Mouse (Mus musculus): ENCODE data around the gene C330021F23Rik. TPM values are rescaled to one million over a fixed set of nuclear protein-coding genes. Genes with fewer than 3 reads are reported as not detected.
A peak's percentile ranks its signal among the peaks of the same experiment; 100 is the strongest.

Gene C330021F23Rik
- total RNA-seq, 2 experiments from 2014 or later: not detected

DNA sequence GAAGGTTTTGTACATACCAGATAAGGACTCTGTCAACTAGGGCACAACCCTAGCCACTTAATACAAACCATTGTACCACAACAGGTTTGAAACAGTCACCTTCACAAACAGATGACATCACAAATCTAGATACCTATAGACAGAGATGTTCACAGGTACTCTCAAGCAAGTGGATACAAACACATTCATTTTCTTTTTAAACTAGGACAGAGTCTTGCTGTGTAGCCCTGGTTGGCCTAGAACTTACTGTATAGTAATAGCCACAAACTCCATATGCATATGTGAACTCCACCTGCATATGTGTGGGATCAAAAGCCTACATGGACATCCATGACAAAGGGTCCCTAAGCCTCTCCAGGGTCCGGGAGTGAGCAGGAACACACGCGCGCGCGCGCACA lies 19.2 kb downstream of the C330021F23Rik start, which contains the start of gene Camsap3:
Gene Camsap3, plus strand, starts transcription at position 301 of the 398 bp plus-strand sequence.
- no peak for DNase-seq
- intact Hi-C loops (cut with DNase I): no loop called here

DNA sequence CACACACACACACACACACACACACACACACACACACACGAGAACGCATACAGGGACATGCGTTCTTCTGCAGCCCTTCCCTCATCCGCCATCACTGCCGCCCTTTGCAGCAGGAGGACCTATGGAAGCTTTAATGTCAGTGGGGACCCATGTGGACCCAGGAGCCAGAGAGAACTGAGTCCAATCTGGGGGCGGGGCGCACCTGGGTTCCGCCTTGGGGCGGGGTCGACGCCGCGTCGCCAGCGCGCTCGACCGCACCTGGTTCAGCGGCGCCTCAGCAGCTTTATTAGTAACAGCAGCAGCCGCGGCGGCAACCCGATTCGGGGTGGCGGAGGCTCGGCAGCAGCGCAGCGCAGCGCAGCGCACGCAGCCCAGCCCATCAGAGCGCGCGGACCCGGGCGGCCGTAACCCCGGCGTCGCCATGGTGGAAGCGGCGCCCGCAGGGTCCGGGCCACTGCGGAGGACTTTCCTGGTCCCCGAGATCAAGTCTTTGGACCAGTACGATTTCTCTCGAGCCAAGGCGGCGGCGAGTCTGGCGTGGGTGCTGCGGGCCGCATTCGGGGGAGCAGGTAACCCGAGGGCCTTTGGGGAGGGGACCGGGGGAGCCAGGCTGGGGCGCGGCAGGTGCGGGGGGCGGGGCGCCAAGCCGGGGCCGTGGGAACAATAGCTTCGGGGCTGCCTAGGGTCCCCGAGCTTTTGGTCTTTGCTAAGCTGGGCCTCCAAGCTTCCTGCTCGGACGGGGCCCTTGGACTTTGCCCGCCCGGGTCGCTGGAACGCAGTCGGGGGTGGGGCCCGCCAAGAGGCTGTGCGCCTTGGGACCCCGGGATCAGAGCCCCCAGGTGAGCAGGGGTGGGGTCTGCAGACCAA lies 19.8 kb downstream of the C330021F23Rik start:
- intact Hi-C loops (cut with DNase I): no loop called here
- DNase-seq: no peak

DNA sequence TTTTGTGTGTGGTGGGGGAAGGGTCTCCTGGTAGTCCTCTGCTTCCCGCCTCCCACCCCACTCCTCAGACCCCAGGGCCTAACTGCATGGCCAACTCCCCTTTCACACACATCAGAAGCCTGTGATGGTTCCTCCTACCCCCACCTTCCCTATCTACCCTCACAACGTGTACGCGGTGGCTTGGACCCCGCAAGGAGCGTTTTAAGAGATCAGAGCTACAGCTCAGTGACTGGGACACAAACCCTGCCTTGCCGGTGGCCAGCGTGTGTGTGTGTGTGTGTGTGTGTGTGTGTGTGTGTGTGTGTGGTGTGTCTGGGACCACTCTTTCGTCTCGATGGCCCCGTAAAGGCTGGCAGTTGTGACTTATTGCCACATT lies 20.5 kb downstream of the C330021F23Rik start:
- intact Hi-C loops (cut with DNase I): no loop called here
- no peak for DNase-seq

DNA sequence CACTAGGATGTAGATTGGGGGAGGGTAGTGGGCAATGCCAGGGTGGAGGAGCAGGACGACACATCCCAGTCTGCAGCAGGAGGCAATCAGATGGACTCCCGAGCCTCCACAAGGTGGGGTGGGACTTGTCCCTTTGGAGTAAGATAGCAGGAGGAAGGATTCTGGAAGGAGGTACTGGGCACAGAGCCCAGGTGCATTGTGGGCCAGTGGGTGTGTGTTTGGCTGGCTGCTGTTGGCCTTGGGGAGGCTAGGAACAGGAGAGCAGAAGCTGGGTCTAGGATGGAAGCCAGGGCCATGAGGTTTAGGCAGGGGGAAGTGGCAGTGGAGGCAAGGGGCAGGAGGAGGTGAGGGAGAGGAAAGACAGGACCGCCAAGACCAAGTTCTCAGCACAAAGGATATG lies 25.7 kb downstream of the C330021F23Rik start:
- intact Hi-C loops (cut with DNase I): no loop called here
- DNase-seq: no peak

DNA sequence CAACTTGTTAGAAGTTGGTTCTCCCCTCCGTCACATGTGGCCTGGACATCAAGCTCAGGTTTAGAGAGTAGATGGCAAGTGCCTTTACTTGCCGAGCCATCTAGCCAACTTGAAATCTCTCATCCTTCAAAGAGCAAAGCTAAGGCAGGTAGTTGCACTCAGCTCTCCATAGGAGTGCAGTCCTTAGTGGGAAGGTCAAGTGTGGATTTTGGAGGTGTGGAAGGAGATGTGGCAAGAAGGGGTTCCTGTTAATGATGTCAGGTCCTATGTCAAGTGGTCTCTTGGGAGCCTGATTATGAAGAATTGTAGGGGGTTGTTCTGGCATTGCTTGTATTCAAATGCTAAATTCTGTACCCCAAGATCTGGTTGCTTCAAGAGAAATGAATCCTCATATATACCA lies 26.7 kb downstream of the C330021F23Rik start:
- intact Hi-C loops (cut with DNase I): no loop called here
- DNase-seq: no peak

DNA sequence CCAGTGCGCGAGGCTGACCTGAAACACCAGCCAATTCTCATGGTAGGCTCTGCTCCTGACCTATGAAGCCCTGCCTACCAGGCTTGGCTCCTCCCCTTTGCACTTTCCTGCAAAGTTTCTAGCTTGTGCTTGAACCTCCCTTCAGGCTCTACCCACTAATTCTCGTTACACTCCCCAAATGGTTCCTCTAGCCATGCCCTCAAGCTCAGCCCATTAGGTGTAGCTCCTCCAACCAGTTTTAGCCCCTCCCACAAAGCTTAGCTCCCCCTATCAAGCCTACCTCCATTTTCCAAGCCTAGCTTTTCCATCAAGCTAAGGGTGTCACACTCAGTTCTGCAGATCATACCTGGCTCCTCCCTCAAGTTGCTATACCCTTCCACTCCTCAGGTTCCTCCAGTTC lies 30.3 kb downstream of the C330021F23Rik start:
- intact Hi-C loops (cut with DNase I): no loop called here
- DNase-seq: no peak

DNA sequence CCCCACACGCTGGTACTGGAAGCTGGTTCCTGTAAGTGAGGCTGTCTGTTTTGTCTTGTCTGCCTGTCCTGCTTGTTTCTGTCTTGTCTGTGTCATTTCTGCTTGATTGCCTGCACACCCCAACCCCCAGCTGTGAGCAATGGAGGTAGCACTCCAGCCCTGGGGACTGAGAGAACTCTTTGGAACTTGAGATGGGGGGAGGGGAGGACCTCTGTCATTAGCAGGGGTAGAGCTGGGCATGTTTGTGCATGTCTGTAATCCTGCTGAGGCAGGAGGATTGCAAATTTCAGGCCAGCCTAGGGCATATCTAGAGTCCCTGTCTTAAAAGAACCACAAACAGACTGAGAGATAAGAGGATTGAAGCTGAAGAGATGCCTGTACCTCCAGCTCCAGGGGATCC lies 31.4 kb downstream of the C330021F23Rik start:
- intact Hi-C loops (cut with DNase I): no loop called here
- no peak for DNase-seq

DNA sequence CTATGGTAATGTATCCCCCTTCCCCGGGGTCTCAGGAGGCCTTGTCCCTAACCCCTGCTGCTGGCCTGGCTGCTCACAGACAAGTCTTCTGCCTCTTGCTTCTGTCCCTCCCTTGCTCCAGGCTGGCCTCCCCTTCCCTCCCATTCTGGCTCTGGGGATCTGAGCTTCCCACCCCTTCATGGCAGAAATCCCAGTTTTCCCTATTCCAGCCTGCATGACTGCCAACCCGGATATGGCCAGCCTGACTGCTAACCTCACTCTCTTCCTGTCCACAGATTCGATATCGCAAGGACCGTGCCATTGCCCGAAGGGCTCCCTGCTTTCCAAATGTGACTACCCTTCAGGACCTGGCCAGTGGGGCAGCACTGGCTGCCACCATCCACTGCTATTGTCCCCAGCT lies 32.6 kb downstream of the C330021F23Rik start:
- intact Hi-C loops (cut with DNase I): no loop called here
- DNase-seq: peak; percentile 39 to 54

DNA sequence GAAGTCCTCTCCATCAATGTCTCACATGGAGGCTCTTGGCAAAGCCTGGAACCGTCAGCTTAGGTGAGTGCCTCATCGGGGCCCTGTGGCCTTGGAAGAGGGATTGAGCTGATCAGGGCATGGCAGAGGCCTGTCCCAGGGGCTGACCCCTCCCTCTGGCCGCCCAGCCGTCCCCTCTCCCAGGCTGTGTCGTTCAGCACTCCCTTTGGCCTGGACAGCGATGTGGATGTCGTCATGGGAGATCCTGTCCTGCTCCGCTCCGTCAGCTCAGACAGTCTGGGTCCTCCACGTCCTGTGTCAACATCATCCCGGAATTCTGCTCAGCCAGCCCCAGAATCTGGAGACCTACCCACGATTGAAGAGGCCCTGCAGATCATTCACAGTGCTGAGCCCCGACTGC lies 35.6 kb downstream of the C330021F23Rik start:
- intact Hi-C loops (cut with DNase I): no loop called here
- no peak for DNase-seq

DNA sequence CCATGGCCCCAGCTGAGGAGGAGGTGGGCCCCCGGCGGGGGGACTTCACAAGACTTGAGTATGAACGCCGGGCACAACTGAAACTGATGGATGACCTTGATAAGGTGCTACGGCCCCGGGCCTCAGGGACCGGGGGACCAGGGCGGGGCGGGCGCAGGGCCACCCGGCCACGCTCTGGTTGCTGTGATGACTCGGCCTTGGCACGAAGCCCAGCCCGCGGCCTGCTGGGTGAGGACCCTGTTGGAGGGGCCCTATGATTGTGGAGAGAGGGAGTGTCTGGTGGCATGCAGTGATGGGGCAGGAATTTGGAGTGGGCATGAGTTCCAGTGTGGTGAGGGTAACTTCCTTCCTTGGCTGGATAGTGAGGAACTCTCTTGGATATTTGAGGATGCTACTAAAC lies 38.8 kb downstream of the C330021F23Rik start:
- intact Hi-C loops (cut with DNase I): no loop called here

DNA sequence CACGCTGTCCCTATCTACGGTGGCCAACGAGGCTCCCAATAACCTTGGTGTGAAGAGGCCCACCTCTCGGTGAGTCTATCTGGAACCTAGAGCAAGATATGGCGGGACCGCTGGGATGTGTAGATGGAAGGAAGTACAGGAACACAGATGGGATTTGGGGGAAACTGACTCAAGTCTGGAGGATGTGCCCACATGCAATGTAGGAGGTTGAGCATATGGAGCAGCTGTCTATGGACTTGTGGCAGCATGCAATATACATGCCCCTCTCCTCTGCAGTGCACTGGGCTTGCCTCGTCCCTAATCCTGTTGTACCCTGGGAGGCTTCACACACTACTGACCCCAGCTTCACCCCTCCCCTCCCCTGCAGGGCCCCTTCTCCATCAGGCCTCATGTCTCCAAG lies 40.0 kb downstream of the C330021F23Rik start:
- intact Hi-C loops (cut with DNase I): no loop called here

More for the DNA sequence above, 38.8 kb downstream of the C330021F23Rik start:
- DNase-seq: no peak

DNA sequence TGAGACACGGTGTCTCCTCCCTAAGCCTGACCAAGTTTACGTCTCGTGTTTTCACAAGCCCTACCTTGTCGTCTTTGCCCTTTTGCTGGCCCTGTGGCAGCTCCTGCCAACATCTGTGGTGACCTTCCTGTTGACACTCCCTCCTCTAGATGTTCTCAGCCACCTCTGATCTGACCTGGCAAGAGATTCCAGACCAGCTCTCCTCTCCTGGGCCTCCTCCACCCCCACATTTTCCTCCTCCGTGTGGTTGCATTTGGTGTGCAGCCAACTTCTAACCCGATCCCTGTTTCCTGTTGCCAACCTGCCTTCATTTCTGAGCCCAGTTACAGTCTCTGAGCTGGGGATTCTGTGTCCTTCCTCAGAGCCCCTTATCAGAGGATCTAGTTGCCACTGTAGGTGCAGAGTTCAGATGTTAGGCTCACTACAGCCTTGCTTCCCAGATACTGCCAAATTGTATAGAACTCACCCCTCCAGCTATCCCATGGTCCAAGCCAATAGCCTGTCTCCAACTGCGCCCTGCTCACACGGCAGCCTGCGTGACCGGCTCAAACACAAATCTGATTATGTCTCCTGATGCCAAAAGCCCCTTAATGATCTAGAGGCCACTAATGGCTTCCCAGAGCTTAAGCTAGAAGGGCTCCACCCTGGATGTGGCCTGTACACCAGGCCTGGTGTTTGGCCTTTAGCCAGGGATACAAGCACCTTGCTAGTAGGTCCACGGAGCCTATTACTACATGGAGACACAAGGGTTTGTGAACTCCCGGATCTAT lies 41.4 kb downstream of the C330021F23Rik start:
- intact Hi-C loops (cut with DNase I): no loop called here
- no peak for DNase-seq

More for the DNA sequence above, 40.0 kb downstream of the C330021F23Rik start:
- no peak for DNase-seq

DNA sequence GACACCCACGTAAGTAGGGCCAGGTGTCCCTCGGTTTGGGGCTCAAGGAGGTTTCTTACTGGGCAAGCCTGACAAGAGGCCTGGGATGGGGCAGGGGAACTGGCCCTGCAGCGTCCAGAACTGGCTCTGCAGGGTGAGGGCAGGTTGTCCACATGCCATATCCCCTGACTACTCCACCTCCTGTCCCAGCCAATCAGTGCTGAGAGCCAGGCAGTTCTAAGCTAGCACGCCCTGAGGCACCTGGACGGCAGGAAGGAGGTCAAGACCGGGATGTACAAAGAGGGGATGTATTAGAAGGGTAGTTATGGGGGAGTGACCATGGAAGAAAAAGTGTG lies 42.0 kb downstream of the C330021F23Rik start:
- DNase-seq: no peak
- intact Hi-C loops (cut with DNase I): no loop called here

DNA sequence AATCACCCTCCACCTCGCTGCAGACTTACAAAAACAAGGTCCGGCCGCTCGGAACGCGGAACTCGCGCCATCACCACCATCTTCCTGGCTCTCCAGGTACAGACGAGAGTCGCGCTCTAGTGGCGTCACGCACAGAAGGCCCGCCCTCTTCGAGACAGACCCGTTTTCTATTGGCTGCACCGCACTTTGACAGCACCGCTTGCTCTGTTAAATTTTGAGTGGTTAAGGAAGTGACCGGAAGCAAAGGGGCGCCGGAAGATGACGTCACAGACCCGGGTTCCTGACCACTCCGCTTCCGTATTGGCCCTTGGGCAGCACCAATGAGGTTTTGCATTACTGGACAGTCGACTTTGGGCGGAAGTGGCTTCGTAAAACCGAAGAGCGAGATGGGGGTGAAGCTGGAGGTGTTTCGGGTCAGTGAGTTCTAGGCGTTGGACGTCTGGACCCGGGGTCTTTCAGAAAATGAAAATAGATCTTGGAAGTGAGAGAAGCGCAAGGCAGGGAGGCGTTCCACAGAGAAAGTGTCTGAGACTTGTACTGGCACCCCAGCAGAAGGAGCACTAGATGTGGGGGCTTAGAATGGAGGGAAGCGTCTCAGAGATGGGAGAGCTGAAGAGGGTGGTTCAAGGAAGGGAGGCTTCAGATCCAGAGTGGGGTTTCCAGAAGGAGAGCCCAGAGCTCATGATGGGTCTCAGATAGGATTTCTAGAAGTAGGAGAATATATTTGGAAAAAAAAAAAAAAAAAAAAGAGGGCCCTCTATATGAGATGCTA lies 53.6 kb downstream of the C330021F23Rik start, which contains the start of the genes Xab2 and Pet100:
Gene Xab2, minus strand, starts transcription at position 118 of the 772 bp plus-strand sequence.
Gene Pet100, plus strand, starts transcription at position 350 of the 772 bp plus-strand sequence.
- peak; percentile 97 for DNase-seq
- intact Hi-C loops (cut with DNase I): no loop called here

DNA sequence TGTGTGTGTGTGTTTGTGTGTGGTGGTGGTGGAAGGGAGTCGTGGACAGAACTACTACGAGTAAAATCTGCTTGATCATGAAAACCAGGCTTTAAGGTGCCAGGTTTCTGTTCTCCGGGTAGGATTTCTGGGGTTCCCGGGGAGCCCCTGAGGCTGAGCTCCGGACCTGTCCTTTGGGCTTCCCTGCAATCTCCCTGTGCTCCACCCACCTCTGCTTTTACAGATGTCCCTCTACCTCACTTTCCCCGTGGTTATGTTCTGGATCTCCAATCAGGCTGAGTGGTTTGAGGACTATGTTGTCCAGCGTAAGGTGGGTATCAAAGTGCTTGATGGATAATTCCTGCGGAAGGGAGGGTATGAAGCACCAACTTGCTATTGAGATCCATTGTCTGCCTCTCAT lies 54.3 kb downstream of the C330021F23Rik start:
- DNase-seq: no peak
- intact Hi-C loops (cut with DNase I): no loop called here

DNA sequence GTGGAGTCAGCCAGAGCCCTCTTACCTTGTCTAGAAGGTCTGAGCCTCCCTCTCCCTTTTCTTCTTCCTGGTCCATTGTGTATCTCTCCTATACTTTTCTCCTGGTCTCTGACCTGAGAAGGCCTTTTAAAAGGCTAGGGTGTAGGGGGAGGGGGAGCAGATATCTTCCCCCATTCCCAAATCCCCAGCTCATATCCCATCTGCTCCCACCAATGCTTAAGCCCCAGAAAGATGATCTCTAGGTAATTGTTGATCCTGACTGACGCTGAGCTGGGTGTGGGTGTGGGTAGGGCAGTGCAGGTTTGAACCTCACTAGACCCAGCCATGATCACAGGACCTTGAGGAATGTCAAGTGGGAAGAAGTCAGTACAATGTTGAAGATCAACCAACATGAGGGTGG lies 57.7 kb downstream of the C330021F23Rik start, which contains the start of gene Pcp2:
Gene Pcp2, minus strand, starts transcription at position 101 of the 400 bp plus-strand sequence.
- intact Hi-C loops (cut with DNase I): loop anchor here (5.0 kb wide), 1 partner anchor 47 kb away; the partner anchor contains the start of gene Fcor
- no peak for DNase-seq

DNA sequence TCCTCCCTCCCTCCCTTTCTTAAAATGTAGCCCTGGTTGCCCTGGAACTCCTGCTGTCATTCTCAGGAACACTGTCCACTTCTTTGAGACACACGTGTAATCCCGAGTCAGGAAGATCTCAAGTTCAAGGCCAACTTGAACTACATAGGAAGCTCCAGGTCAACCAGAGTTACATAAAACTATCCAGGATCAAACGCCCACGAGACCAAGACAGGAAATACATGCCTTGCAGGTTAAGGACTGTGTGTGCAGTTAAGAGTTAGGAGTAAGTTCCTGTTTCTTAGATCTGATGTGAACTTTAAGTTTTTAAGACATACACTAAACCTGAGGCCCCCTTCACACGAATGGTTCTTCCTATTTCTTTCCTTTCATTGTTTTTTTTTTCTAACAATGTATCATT lies 59.2 kb downstream of the C330021F23Rik start:
- intact Hi-C loops (cut with DNase I): loop anchor here (5.0 kb wide), 1 partner anchor 45 kb away; the partner anchor contains the start of gene Fcor
- DNase-seq: no peak

DNA sequence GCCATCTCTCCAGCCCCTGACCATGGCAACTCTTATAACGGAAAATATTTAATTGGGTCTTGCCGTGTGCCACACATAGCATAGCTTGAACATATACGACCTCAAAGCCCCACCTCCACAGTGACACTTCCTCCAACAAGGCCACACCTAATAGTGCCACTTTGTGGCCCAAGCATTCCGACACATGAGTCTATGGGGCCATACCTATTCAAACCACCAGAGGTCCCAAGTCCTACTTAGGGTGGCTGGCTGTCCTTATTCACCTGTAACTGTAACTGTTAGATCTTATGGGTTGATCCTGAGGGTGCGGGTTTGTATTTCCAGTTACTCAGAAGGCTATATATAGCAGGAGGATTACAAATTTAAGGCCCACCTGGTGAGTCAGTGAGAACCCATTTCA lies 60.2 kb downstream of the C330021F23Rik start:
- DNase-seq: no peak
- intact Hi-C loops (cut with DNase I): loop anchor here (5.0 kb wide), 1 partner anchor 44 kb away; the partner anchor contains the start of gene Fcor

DNA sequence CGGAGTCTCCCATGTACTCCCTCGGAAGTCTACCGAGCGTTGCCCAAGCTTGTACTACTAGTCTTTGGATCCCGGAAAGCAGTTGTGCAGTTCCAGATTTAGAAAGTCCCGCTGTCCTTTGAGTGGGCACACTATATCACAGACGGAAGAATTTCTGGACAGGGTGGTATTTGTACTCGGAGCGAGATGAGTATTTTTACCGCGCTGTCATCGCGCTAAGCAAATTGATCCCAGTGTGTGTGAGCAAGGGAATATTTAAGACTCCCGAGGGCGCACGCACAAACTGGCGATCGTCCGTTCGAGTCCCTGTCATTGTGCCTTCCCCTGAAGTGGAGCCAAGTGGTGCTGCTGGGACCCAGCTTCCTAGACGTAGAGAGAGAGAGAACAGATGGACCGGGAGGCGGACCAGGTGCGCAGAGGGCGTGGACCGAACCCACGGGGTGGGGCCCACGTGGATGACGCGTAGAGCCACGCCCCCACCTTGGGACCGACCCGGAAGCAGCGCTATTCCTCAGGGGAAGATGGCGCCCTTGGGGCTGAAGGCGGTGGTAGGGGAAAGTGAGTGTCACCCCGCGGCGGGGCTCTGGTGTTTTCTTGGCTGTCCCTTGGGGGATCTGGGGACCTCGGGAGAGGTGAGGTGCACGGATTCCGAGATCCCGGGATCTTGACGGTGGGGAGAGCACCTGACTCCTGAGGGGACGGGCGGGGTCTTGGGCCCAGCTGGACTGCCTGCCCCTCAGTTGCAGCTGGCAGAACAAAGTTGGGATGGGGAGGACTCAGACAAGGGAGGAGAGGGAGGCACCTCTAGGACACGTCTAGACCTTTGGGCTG lies 63.1 kb downstream of the C330021F23Rik start, which contains the start of gene Stxbp2:
Gene Stxbp2, plus strand, starts transcription at position 309 of the 831 bp plus-strand sequence.
- no peak for DNase-seq
- intact Hi-C loops (cut with DNase I): no loop called here
